Mouse (Mus musculus) small intestine, adult 2 months (tissue): ENCODE results near the gene Mt3.

Experiments used
- CTCF ChIP-seq: fragments of 200-500 bp; IDR thresholded peaks from 2 replicates; pipeline ENCODE4 v1.5.1; 2012; ENCODE audit warnings: low read depth, mild to moderate bottlenecking, control low read depth, inconsistent platforms, low read length, moderate library complexity, mixed read lengths; ENCODE audit not compliant: insufficient replicate concordance, insufficient read length; ENCODE audit errors: extremely low read depth
- POLR2A ChIP-seq: fragments of 200-500 bp; IDR thresholded peaks from 2 replicates; pipeline ENCODE4 v1.6.1; 2012; ENCODE audit warnings: low read depth, mild to moderate bottlenecking, control low read depth, inconsistent platforms, low read length, moderate library complexity

GRCm38 (mm10) chr8:94140266-94140795 is 12.1 kb upstream of the Mt3 start:
- TF ChIP-seq CTCF, result no peak
- no peak for TF ChIP-seq POLR2A
